Mouse (Mus musculus) pancreas, adult 10 weeks (tissue): ENCODE data around the gene Ramac. TPM values are rescaled to one million over a fixed set of nuclear protein-coding genes. Genes with fewer than 3 reads are reported as not detected.

ENCODE experiments used
- polyA plus RNA-seq: library from polyadenylated mRNA; stranded (reverse); fragments of 350-450 nt; fragmentation: Illumina TruSeq; extraction: RNeasy Lipid Tissue Mini Kit (QIAGEN cat#74804); gene quantifications from one replicate; pipeline ENCODE4 v1.2.3, GENCODE M21; 2015; ENCODE audit warnings: low read depth, low replicate concordance; ENCODE audit not compliant: insufficient read depth

Gene Ramac
- 12.6 TPM for polyA plus RNA-seq

GRCm38 (mm10) chr7:81762180-81763109, at the start of gene Ramac:
TSS of gene Ramac (plus strand) at chr7:81762925.

GRCm38 (mm10) chr7:81789095-81789757, 26.5 kb downstream of the Ramac start, which contains the start of gene 3110040N11Rik:
TSS of gene 3110040N11Rik (minus strand) at chr7:81789478.

Other genes with a start within 250 kb of the Ramac start
- gene Fsd2, start 196.0 kb upstream of the Ramac start, polyA plus RNA-seq, result not detected
- gene Whamm, start 191.7 kb upstream of the Ramac start, polyA plus RNA-seq, result 5.9 TPM
- 10.9 TPM for gene Homer2, start 55.4 kb upstream of the Ramac start, polyA plus RNA-seq
- 9.5 TPM for gene 3110040N11Rik, start 26.6 kb downstream of the Ramac start, polyA plus RNA-seq
- gene Btbd1, start 66.5 kb downstream of the Ramac start, polyA plus RNA-seq, result 10.4 TPM
- not detected for gene Gm10160, start 92.9 kb downstream of the Ramac start, polyA plus RNA-seq
- 7.8 TPM for gene Tm6sf1, start 96.1 kb downstream of the Ramac start, polyA plus RNA-seq
- 2.3 TPM for gene Hdgfl3, start 171.5 kb downstream of the Ramac start, polyA plus RNA-seq
- gene Bnc1, start 229.4 kb downstream of the Ramac start, polyA plus RNA-seq, result 2.0 TPM